Mouse (Mus musculus) embryonic facial prominence, embryonic 12.5 days (tissue): ENCODE measurements around the gene Rgs6. TPM values are rescaled to one million over a fixed set of nuclear protein-coding genes. Genes with fewer than 3 reads are reported as not detected.

Experiments
- ATAC-seq: fragments of 200-750 bp; cut with Nextera tagmentation; 2 replicates; pipeline ENCODE4 v1.8.0; 2017; ENCODE audit not compliant: insufficient number of reproducible peaks, insufficient read depth, low FRiP score, low TSS enrichment
- H3K27ac ChIP-seq: fragments of 300-500 bp; sonication (generic); 2 replicates; pipeline ENCODE4 v1.5.1; 2016; ENCODE audit warnings: mild to moderate bottlenecking
- H3K27me3 ChIP-seq: fragments of 300-500 bp; sonication (generic); 2 replicates; pipeline ENCODE4 v1.6.1; 2016; ENCODE audit warnings: mild to moderate bottlenecking, moderate library complexity
- H3K36me3 ChIP-seq: fragments of 300-500 bp; sonication (generic); 2 replicates; pipeline ENCODE4 v1.6.1; 2016; ENCODE audit warnings: mild to moderate bottlenecking
- H3K4me1 ChIP-seq: fragments of 300-500 bp; sonication (generic); 2 replicates; pipeline ENCODE4 v1.6.1; 2016
- H3K4me2 ChIP-seq: fragments of 300-500 bp; sonication (generic); replicated peaks from 2 replicates; pipeline ENCODE4 v1.6.1; 2016; ENCODE audit warnings: mild to moderate bottlenecking, moderate library complexity
- H3K4me3 ChIP-seq: fragments of 300-500 bp; sonication (generic); 2 replicates; pipeline ENCODE4 v1.5.1; 2016; ENCODE audit warnings: mild to moderate bottlenecking
- H3K9ac ChIP-seq: fragments of 300-500 bp; sonication (generic); 2 replicates; pipeline ENCODE4 v1.6.1; 2016; ENCODE audit warnings: mild to moderate bottlenecking, moderate library complexity
- H3K9me3 ChIP-seq: fragments of 300-500 bp; sonication (generic); 2 replicates; pipeline ENCODE4 v1.6.1; 2016; ENCODE audit warnings: mild to moderate bottlenecking, moderate library complexity
- WGBS: fragments of 180-500 bp; shearing (Covaris S2); methylation state at CpG from one replicate; pipeline ENCODE4 v1.1.7; 2016; 5-methylcytosine and 5-hydroxymethylcytosine counted together
- polyA plus RNA-seq: library from polyadenylated mRNA; unstranded; fragments of >200 nt; fragmentation: Nextera tagmentation; extraction: Ambion mirVana; gene quantifications from 2 replicates; pipeline ENCODE4 v1.2.1, GENCODE M21; 2016

Rgs6 gene
- polyA plus RNA-seq, 1 experiment from 2014 or later, result 3.7 TPM

DNA sequence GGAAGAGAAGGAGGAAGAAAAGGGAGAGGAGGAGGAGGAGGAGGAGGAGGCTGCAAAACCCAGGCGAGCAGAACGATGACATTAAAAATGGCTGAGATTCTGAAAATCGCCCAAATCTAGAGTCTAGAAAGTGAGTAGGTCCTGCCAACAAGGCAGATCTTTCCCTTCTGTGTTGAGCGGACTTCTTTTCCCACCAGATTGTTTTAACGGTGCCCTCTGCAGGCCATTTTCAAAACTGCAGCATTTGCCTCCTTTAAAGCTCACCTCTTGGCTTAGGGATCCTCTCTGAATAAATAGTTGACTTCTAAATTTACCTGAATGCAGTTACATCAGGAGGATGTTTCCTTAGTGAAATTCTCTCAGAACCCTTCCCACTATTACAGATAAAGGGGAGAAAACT, 358.4 kb downstream of the Rgs6 start:
- no peak for ATAC-seq
- no peak overlapping the region for H3K9ac ChIP-seq
- no peak overlapping the region for H3K4me3 ChIP-seq
- WGBS, result 25% methylated on average over 5 of the region's 5 CpGs
- H3K27me3 ChIP-seq, result no peaks in the 10 kb centered on the region
- no peak overlapping the region for H3K4me2 ChIP-seq
- no peaks in the 10 kb centered on the region for H3K4me1 ChIP-seq
- no peaks in the 10 kb centered on the region for H3K36me3 ChIP-seq
- no peak overlapping the region for H3K27ac ChIP-seq
- no peaks in the 10 kb centered on the region for H3K9me3 ChIP-seq

DNA sequence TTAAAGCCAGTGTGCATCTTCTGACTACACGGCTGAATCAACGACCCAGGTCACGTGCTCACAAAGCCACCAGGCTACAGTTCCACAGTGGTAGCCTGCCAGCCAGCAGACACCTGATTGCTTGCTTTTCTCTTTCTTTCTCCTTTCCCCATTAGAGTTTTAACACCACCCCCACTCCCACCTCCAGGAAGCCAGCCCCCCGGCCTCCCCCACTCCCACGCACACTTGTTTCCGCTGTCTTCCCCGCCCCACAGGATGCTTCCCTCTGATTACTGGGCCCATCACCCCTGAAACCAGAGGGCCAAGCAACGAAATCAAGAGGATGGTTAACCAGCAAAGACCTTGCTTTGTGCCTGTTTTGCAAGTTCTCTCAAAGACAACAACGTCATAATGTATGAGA, 373.0 kb downstream of the Rgs6 start:
- no peaks in the 10 kb centered on the region for H3K9me3 ChIP-seq
- no peaks in the 10 kb centered on the region for H3K27me3 ChIP-seq
- no peak for ATAC-seq
- H3K4me1 ChIP-seq, result no peaks in the 10 kb centered on the region
- WGBS, result 85% methylated on average over 9 of the region's 9 CpGs
- no peak overlapping the region for H3K9ac ChIP-seq
- no peak overlapping the region for H3K4me2 ChIP-seq
- no peaks in the 10 kb centered on the region for H3K36me3 ChIP-seq
- H3K27ac ChIP-seq, result no peak overlapping the region
- no peak overlapping the region for H3K4me3 ChIP-seq

DNA sequence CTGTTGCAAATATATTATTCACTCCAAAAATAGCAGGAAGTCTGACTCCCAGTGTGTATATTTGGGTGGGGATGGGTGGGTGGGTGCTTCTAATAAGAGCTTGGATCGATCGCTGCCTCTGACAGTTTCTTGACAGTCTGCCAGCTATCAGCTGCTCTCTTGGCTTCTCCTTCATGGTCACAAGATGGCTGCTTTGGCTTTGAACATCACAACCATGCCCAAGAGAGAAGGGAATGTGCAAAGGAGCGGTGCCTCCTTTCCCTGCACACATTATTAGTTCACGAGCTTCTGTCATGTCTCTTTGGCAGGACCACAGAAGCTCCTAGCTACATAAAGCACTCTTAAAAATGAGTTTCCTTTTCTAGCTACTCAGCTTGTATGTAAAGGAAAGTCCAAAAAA, 373.8 kb downstream of the Rgs6 start:
- WGBS, result 87% methylated on average over 4 of the region's 4 CpGs
- Histone ChIP-seq H3K4me3 (no peak overlapping the region), H3K9me3 (no peaks in the 10 kb centered on the region), H3K27ac (no peak overlapping the region), H3K36me3 (no peaks in the 10 kb centered on the region), H3K27me3 (no peaks in the 10 kb centered on the region), H3K9ac (no peak overlapping the region), H3K4me1 (no peaks in the 10 kb centered on the region), H3K4me2 (no peak overlapping the region)
- ATAC-seq, result no peak

DNA sequence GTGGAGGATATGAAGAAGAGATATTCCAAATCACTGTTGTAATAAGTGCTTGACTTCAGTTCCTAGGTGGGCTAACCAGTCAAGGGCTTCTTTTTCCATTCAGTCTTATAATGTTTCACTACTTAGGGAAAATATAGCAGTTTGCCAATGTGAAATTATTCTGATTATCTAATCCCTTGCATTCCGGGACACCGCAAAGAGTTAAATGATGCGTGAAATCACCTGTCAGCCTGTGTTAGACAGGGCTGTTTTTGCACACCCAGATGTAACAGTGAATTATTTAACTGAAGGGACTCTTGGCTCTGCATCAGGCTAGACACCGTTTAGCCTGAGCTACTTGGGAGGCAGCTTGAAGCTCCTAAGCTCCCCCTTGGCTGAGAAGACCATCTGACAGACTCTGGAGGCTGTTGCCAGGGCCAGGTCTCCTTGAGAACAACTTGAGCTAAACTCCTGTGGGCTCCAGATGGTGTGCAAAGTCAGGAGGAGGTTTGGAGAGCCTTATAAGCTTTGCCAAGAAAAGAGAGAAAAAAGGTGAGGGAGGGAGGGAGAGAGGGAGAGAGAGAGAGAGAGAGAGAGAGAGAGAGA, 382.5 kb downstream of the Rgs6 start:
- no peaks in the 10 kb centered on the region for H3K27me3 ChIP-seq
- no peak overlapping the region for H3K4me3 ChIP-seq
- no peak overlapping the region for H3K4me2 ChIP-seq
- 0 out of 2 replicates have a peak, but pooled peaks cover 7% of the 10 kb centered on the region for H3K4me1 ChIP-seq
- no peaks in the 10 kb centered on the region for H3K9me3 ChIP-seq
- no peaks in the 10 kb centered on the region for H3K36me3 ChIP-seq
- no peak overlapping the region for H3K9ac ChIP-seq
- 0 out of 2 replicates have a peak overlapping the region, but pooled peaks have one; percentile 17 for H3K27ac ChIP-seq
- ATAC-seq, result no peak; the same call in 1 of the 2 replicates
- 68% methylated on average over 4 of the region's 4 CpGs for WGBS

DNA sequence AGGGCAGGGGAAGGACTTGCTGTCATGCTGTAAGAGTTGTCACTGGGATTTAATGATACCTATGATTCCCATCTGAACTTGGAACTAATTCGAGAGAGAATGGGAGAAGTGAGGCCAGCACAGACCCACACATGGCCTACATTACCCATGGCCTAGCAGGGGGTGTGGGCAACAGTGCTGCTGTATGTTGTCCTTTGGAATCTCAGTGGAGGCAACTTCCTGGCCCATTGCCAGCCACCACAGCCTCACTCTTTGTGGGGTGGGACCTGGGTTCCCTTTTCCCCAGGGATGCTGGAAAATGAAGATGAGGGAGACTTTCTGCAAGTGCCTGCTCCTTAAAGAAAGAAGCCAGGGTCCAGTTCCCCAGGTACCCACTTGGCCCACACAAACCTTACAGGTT, 383.1 kb downstream of the Rgs6 start:
- no peak overlapping the region for H3K4me3 ChIP-seq
- H3K27me3 ChIP-seq, result no peaks in the 10 kb centered on the region
- H3K4me1 ChIP-seq, result 0 out of 2 replicates have a peak, but pooled peaks cover 7% of the 10 kb centered on the region
- 19% methylated on average over 1 of the region's 1 CpGs for WGBS
- no peak overlapping the region for H3K9ac ChIP-seq
- no peaks in the 10 kb centered on the region for H3K9me3 ChIP-seq
- no peak overlapping the region for H3K4me2 ChIP-seq
- no peaks in the 10 kb centered on the region for H3K36me3 ChIP-seq
- H3K27ac ChIP-seq, result 0 out of 2 replicates have a peak overlapping the region, but pooled peaks have one; percentile 17
- ATAC-seq, result no peak

DNA sequence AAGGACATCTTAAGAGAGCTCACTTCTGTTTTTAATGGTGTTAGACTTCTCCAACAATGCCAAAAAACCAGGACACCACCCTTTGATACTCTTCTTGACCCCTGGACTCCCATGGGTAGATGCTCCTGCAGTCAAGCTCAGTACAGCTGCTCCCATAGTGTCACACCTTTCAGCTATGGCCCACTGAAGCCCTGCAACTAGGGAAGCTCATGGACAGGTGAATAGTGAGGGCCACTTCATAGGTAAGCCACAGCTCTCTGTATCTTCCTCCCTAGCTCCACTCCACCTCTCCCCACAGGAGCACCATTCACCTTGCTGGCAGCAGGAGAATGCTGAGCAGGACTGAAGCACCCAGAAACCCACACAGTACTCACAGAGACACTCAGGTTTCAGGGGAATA, 384.6 kb downstream of the Rgs6 start:
- Histone ChIP-seq H3K4me2 (no peak overlapping the region), H3K4me3 (no peak overlapping the region), H3K4me1 (0 out of 2 replicates have a peak, but pooled peaks cover 7% of the 10 kb centered on the region), H3K36me3 (no peaks in the 10 kb centered on the region), H3K27ac (no peak overlapping the region), H3K27me3 (no peaks in the 10 kb centered on the region), H3K9me3 (no peaks in the 10 kb centered on the region), H3K9ac (no peak overlapping the region)
- no peak for ATAC-seq

DNA sequence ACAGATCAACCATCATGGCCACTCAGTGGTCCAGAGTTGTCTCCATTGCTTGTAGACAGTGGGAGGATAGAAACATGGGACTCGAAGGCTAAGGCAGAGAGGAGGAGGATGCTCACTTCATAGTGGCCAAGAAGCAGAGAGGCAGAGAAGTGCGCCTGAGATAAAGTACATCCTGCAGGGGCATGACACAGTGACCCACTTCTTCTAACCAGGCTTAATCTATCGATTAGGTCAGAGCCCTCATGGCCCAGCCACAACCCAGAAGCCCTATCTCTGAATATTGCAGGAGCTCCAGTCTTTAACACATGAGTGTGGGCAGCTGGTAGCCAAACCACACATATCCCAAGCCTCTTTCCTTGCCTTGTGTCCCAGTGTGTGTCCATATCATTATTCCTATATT, 385.7 kb downstream of the Rgs6 start:
- Histone ChIP-seq H3K27ac (no peak overlapping the region), H3K9ac (no peak overlapping the region), H3K4me2 (no peak overlapping the region), H3K9me3 (no peaks in the 10 kb centered on the region), H3K4me1 (0 out of 2 replicates have a peak, but pooled peaks cover 7% of the 10 kb centered on the region), H3K36me3 (no peaks in the 10 kb centered on the region), H3K27me3 (no peaks in the 10 kb centered on the region), H3K4me3 (no peak overlapping the region)
- no peak for ATAC-seq
- WGBS, result 87% methylated on average over 3 of the region's 3 CpGs

DNA sequence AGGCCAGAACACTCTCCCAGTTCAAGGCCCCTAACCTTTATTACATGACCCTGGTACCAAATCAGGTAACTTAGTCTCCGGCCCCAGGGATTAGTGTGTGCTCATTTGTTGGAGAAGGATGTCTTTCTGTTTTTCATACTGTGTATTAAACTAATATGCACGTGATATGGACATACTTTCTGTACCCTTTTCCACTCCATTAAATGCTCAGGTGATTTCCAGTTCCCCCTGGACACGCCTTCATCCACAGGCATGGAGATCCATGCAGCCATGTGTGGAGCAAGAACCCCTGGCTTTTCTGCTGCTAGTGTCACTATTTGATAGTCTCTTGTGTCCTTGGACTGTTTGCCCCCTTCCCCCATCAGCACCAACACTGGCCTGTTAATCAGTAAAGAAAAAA, 390.2 kb downstream of the Rgs6 start:
- ATAC-seq, result no peak
- Histone ChIP-seq H3K4me1 (no peaks in the 10 kb centered on the region), H3K27ac (no peak overlapping the region), H3K4me2 (no peak overlapping the region), H3K9me3 (no peaks in the 10 kb centered on the region), H3K36me3 (no peaks in the 10 kb centered on the region), H3K27me3 (no peaks in the 10 kb centered on the region), H3K9ac (no peak overlapping the region), H3K4me3 (no peak overlapping the region)
- WGBS, result 91% methylated on average over 3 of the region's 3 CpGs

DNA sequence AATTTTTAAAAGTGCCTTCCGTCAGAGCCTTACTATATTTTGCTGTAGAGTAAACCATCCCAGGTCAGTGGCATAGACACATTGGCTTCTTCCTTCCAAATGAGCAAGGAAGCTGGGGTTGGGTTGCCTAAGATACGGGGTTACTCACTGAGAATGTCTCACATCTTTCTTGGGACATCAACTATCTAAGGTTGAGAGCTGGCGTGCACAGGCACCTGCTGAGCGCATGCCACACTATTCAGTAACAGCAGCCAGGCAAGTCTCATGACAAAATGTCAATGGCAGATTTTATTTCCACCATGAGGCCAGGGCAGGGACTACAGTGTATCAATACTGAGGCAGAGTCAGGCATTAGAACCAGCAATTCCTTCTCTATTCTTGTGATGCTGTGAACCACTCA, 394.6 kb downstream of the Rgs6 start:
- Histone ChIP-seq H3K9me3 (no peaks in the 10 kb centered on the region), H3K27me3 (no peaks in the 10 kb centered on the region), H3K4me1 (no peaks in the 10 kb centered on the region), H3K36me3 (no peaks in the 10 kb centered on the region), H3K9ac (no peak overlapping the region), H3K4me3 (no peak overlapping the region), H3K27ac (no peak overlapping the region), H3K4me2 (no peak overlapping the region)
- ATAC-seq, result no peak
- WGBS, result 93% methylated on average over 4 of the region's 4 CpGs

DNA sequence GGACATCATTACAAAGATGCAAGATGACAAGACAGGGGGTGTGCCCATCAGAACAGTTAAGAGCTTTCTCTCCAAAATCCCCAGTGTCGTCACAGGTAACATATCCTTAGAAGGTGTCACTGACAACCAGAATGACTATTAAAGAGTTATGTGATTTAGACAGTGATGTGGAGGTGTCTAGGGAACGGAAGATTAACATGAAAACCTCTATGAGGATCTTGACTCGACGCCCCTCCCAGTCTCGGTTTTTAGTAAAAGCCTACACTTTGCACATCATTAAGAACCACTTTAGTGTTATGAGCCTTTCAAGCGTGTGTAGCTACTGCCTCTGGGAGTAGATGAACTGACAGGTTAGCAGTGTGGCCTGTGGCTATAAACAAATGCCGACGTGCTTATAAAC, 397.2 kb downstream of the Rgs6 start:
- no peak overlapping the region for H3K4me3 ChIP-seq
- H3K4me2 ChIP-seq, result no peak overlapping the region
- 0 out of 2 replicates have a peak, but pooled peaks cover 4% of the 10 kb centered on the region for H3K4me1 ChIP-seq
- no peaks in the 10 kb centered on the region for H3K9me3 ChIP-seq
- WGBS, result 85% methylated on average over 8 of the region's 8 CpGs
- no peak overlapping the region for H3K9ac ChIP-seq
- no peaks in the 10 kb centered on the region for H3K36me3 ChIP-seq
- H3K27ac ChIP-seq, result no peak overlapping the region
- no peak for ATAC-seq
- no peaks in the 10 kb centered on the region for H3K27me3 ChIP-seq

DNA sequence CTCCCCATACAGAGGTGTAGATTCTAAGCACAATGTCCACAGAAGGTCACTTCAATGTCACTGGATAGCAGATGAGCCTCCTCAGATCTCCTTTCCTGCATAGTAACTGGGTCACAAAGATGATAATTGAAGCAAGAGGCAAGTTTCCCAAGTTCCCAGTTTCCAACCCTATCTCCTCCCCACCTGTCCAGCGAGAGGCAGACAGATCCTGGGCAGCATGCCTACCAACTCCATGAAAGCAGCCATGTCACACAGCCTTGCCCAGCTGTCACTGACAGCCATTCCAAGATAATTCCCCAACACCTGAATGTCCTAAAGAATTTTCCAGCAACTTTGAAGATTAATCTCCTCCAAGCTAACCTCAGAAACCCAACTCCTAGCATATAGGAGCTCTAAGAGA, 399.6 kb downstream of the Rgs6 start:
- no peaks in the 10 kb centered on the region for H3K27me3 ChIP-seq
- no peak overlapping the region for H3K9ac ChIP-seq
- H3K9me3 ChIP-seq, result no peaks in the 10 kb centered on the region
- no peak for ATAC-seq
- no peak overlapping the region for H3K4me3 ChIP-seq
- H3K4me2 ChIP-seq, result no peak overlapping the region
- no peaks in the 10 kb centered on the region for H3K36me3 ChIP-seq
- 83% methylated on average over 1 of the region's 1 CpGs for WGBS
- H3K27ac ChIP-seq, result no peak overlapping the region
- 0 out of 2 replicates have a peak, but pooled peaks cover 4% of the 10 kb centered on the region for H3K4me1 ChIP-seq

DNA sequence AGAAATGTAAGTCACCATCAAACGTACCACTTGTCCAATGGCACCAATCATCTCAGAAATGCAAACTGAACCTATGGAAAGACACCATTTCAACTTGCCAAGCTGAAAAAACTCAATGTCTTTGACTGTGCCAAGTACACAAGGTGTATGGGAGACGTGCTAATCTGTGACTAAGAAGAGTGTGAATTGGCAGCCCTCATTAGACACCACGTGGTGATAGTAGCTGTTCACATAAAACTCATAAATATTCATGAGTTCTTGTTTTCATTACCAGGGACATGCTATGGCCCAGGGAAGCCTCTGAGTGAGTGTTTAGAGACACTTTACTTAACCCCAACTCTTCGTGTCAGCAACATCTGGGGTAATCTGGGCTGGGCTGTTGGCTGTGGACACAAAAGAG, 405.8 kb downstream of the Rgs6 start:
- WGBS, result 48% methylated on average over 4 of the region's 4 CpGs
- no peak overlapping the region for H3K27ac ChIP-seq
- no peaks in the 10 kb centered on the region for H3K27me3 ChIP-seq
- no peak overlapping the region for H3K4me3 ChIP-seq
- H3K9ac ChIP-seq, result no peak overlapping the region
- H3K9me3 ChIP-seq, result no peaks in the 10 kb centered on the region
- H3K36me3 ChIP-seq, result no peaks in the 10 kb centered on the region
- ATAC-seq, result no peak
- H3K4me2 ChIP-seq, result no peak overlapping the region
- H3K4me1 ChIP-seq, result no peaks in the 10 kb centered on the region

DNA sequence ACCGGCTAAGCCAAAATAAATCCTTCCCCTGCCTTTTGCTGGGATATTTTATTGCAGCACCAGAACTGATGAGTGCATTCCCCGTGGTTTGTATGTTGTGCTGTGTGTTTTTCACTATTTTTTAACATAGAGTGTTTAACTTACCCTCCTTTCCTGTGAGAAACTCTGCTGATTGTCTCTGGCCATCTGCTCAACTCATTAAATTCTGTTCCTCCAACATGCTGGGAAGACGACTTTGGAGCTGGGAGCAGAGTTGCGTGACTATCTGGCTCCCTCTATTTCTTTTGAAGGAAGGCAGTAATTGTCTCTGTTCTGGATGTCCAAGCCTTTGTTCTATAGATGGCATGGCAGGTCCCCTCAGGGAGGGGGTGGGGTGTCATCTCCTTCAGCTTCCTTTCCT, 408.7 kb downstream of the Rgs6 start:
- no peak overlapping the region for H3K9ac ChIP-seq
- WGBS, result 48% methylated on average over 4 of the region's 4 CpGs
- ATAC-seq, result no peak

More for the DNA sequence above, 408.7 kb downstream of the Rgs6 start:
- Histone ChIP-seq H3K27ac (no peak overlapping the region), H3K4me2 (no peak overlapping the region), H3K36me3 (no peaks in the 10 kb centered on the region), H3K4me1 (no peaks in the 10 kb centered on the region), H3K27me3 (no peaks in the 10 kb centered on the region), H3K9me3 (no peaks in the 10 kb centered on the region), H3K4me3 (no peak overlapping the region)
